Mouse (Mus musculus): ENCODE data around the gene Tnfrsf13b. TPM values are rescaled to one million over a fixed set of nuclear protein-coding genes. Genes with fewer than 3 reads are reported as not detected.
A peak's percentile ranks its signal among the peaks of the same experiment; 100 is the strongest.

Tnfrsf13b gene
- polyA plus RNA-seq, 1 experiment = 26.2 TPM

DNA sequence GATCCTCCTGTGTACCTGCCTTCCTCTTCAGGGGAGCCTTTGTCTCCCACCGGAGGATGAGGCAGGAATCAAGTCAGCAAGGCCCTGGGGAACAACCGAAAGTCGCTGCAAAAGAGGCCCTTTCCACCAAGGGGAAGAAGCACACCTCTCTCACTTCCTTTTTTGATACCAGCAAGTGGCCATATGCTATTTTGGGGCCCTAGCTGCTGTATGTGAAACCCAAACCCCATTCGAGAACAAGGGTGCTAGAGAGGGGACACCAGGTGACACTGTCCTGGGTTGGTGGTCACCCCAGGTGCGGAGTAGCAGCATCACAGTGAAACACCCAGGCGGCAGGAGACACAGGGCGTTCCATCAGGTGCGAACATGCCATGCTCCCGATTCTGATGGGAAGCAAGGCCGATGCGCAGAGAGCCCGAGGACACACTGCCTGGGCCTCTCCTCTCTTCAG is 17.6 kb upstream of the Tnfrsf13b start:
- WGBS = 77% methylated on average over 12 of the region's 12 CpGs
- TF ChIP-seq POLR2A (IDR thresholded peaks at IDR 0.05; ENCODE audit: borderline replicate concordance, extremely low read depth, low read depth, low read length) = no peak
- no peak for TF ChIP-seq CTCF (IDR thresholded peaks at IDR 0.05; ENCODE audit: insufficient read depth, low read length)
- DNase-seq = no peak
- Histone ChIP-seq H3K4me3 (replicated peaks; ENCODE audit: extremely low read depth, low read depth, low read length) (no peak overlapping the region), H3K4me1 (ENCODE audit: control insufficient read depth, insufficient read depth, low read length) (no peaks in the 10 kb centered on the region)

DNA sequence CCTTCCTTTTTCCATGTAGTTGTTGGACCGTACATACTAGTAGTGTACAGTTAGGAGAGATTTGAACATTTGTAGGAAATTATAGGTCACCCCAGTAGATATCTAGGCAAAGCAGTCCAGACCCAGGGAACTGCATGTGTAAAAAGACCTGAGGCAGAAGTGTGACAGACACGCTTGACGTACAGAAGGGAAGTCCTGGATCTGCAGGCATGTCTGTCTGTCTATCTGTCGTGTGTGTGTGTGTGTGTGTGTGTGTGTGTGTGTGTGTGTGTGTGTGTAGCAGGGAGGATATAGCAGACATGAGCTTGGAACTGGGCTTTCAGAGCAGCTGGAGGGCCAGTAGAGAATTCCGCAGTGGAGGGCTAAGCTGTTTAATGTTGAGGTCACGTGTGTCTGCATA is 16.8 kb upstream of the Tnfrsf13b start:
- WGBS = 73% methylated on average over 6 of the region's 6 CpGs
- no peak for DNase-seq

DNA sequence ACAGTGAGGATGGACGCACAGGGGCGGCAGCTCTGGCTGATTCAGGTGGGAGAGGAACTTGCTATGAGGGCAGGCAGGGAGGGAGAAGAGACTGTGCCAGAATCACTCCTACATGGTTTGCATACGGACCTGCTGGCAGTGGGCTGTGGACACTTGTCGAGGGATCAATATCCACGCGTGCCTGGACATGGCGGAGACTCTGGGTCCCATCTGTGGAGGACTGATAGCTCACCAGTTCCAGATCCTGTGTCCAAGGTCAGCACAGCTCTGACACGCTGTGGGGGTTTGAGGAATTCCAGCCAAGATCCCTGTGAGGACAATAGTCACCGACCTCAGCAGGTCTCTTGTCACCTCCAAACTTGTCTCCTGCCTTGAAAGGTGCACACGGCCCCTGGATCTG is 16.4 kb upstream of the Tnfrsf13b start:
- TF ChIP-seq POLR2A (IDR thresholded peaks at IDR 0.05; ENCODE audit: borderline replicate concordance, extremely low read depth, low read depth, low read length) (no peak), CTCF (IDR thresholded peaks at IDR 0.05; ENCODE audit: insufficient read depth, low read length) (no peak)
- H3K4me1 ChIP-seq (ENCODE audit: control insufficient read depth, insufficient read depth, low read length) = no peaks in the 10 kb centered on the region
- no peak overlapping the region for H3K4me3 ChIP-seq (replicated peaks; ENCODE audit: extremely low read depth, low read depth, low read length)
- DNase-seq = no peak
- WGBS = 74% methylated on average over 10 of the region's 10 CpGs

More for the DNA sequence above, 16.8 kb upstream of the Tnfrsf13b start:
- TF ChIP-seq CTCF (IDR thresholded peaks at IDR 0.05; ENCODE audit: insufficient read depth, low read length) (no peak), POLR2A (IDR thresholded peaks at IDR 0.05; ENCODE audit: borderline replicate concordance, extremely low read depth, low read depth, low read length) (no peak)
- Histone ChIP-seq H3K4me3 (replicated peaks; ENCODE audit: extremely low read depth, low read depth, low read length) (no peak overlapping the region), H3K4me1 (ENCODE audit: control insufficient read depth, insufficient read depth, low read length) (no peaks in the 10 kb centered on the region)

DNA sequence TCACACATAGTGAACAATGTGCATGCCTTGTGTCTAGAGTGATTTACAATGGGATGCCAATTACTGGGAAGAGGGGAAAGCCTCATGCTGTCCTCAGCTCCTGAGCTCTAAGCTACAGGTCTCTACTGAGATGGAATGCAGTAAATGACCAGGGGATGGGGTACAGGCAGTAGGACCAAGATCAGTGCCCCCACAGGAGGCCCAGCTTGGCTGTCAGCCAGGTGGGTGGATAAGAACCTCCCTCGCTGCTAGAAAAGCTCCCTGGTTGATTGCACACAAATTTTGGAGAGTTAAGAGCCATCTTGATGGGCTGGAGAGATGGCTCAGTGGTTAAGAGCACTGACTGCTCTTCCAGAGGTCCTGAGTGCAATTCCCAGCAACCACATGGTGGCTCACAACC is 15.6 kb upstream of the Tnfrsf13b start:
- no peak for DNase-seq
- WGBS = 56% methylated on average over 1 of the region's 1 CpGs
- no peaks in the 10 kb centered on the region for H3K4me1 ChIP-seq (ENCODE audit: control insufficient read depth, insufficient read depth, low read length)
- H3K4me3 ChIP-seq (replicated peaks; ENCODE audit: extremely low read depth, low read depth, low read length) = no peak overlapping the region
- TF ChIP-seq POLR2A (IDR thresholded peaks at IDR 0.05; ENCODE audit: borderline replicate concordance, extremely low read depth, low read depth, low read length) (no peak), CTCF (IDR thresholded peaks at IDR 0.05; ENCODE audit: insufficient read depth, low read length) (no peak)

GRCm38 (mm10) chr11:61111472-61111871 is 15.1 kb upstream of the Tnfrsf13b start:
- Histone ChIP-seq H3K4me1 (ENCODE audit: control insufficient read depth, insufficient read depth, low read length) (no peaks in the 10 kb centered on the region), H3K4me3 (replicated peaks; ENCODE audit: extremely low read depth, low read depth, low read length) (no peak overlapping the region)
- DNase-seq = no peak
- TF ChIP-seq CTCF (IDR thresholded peaks at IDR 0.05; ENCODE audit: insufficient read depth, low read length) (no peak), POLR2A (IDR thresholded peaks at IDR 0.05; ENCODE audit: borderline replicate concordance, extremely low read depth, low read depth, low read length) (no peak)
- WGBS = 90% methylated on average over 4 of the region's 4 CpGs

- Histone ChIP-seq H3K4me3 (replicated peaks; ENCODE audit: extremely low read depth, low read depth, low read length) (no peak overlapping the region), H3K4me1 (ENCODE audit: control insufficient read depth, insufficient read depth, low read length) (no peaks in the 10 kb centered on the region)
- no peak for TF ChIP-seq POLR2A (IDR thresholded peaks at IDR 0.05; ENCODE audit: borderline replicate concordance, extremely low read depth, low read depth, low read length)
- no peak for TF ChIP-seq CTCF (IDR thresholded peaks at IDR 0.05; ENCODE audit: insufficient read depth, low read length)
- DNase-seq = no peak
- 55% methylated on average over 8 of the region's 8 CpGs for WGBS
Observed at GRCm38 (mm10) chr11:61112323-61112995, 14.1 kb upstream of the Tnfrsf13b start.

GRCm38 (mm10) chr11:61116226-61116625 is 10.3 kb upstream of the Tnfrsf13b start:
- Histone ChIP-seq H3K4me1 (ENCODE audit: control insufficient read depth, insufficient read depth, low read length) (no peaks in the 10 kb centered on the region), H3K4me3 (replicated peaks; ENCODE audit: extremely low read depth, low read depth, low read length) (no peak overlapping the region)
- WGBS = 46% methylated on average over 8 of the region's 8 CpGs
- peak; percentile 12 for DNase-seq
- TF ChIP-seq CTCF (IDR thresholded peaks at IDR 0.05; ENCODE audit: insufficient read depth, low read length) (no peak), POLR2A (IDR thresholded peaks at IDR 0.05; ENCODE audit: borderline replicate concordance, extremely low read depth, low read depth, low read length) (no peak)

- TF ChIP-seq POLR2A (IDR thresholded peaks at IDR 0.05; ENCODE audit: borderline replicate concordance, extremely low read depth, low read depth, low read length) (no peak), CTCF (IDR thresholded peaks at IDR 0.05; ENCODE audit: insufficient read depth, low read length) (no peak)
- Histone ChIP-seq H3K4me1 (ENCODE audit: control insufficient read depth, insufficient read depth, low read length) (no peaks in the 10 kb centered on the region), H3K4me3 (replicated peaks; ENCODE audit: extremely low read depth, low read depth, low read length) (no peak overlapping the region)
- no peak for DNase-seq
- WGBS = 72% methylated on average over 3 of the region's 3 CpGs
Observed at GRCm38 (mm10) chr11:61119996-61120583, 6.5 kb upstream of the Tnfrsf13b start.

DNA sequence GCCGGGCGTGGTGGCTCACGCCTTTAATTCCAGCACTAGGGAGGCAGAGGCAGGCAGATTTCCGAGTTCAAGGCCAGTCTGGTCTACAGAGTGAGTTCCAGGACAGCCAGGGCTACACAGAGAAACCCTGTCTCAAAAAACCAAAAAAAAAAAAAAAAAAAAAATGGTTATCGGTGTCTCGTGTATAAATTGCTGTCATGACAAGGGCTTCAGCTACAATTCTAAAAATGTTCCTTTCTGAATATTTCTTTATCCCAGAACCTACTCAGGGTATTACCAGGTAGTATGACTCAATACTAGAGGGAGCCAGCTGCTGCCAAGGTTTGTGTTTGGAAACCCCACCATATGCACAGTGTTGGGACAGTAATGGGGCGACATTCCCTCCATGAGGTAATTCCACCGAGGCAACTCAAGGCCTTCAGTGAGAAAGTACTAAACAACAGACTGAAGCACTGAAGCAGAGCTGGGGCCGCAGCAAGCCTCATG is 4.2 kb upstream of the Tnfrsf13b start:
- TF ChIP-seq CTCF (IDR thresholded peaks at IDR 0.05; ENCODE audit: insufficient read depth, low read length) (no peak), POLR2A (IDR thresholded peaks at IDR 0.05; ENCODE audit: borderline replicate concordance, extremely low read depth, low read depth, low read length) (no peak)
- DNase-seq = no peak
- Histone ChIP-seq H3K4me3 (replicated peaks; ENCODE audit: extremely low read depth, low read depth, low read length) (no peak overlapping the region), H3K4me1 (ENCODE audit: control insufficient read depth, insufficient read depth, low read length) (no peaks in the 10 kb centered on the region)
- 85% methylated on average over 9 of the region's 9 CpGs for WGBS

Data from lung, adult 2 months (tissue).